Mouse (Mus musculus) liver, adult 2 months (tissue): ENCODE data around the gene Gpr62.

Source experiments
- CTCF ChIP-seq: fragments of 200-500 bp; IDR thresholded peaks from 2 replicates; pipeline ENCODE4 v1.5.1; 2011; ENCODE audit warnings: low read depth, low read length, control low read depth
- POLR2A ChIP-seq: fragments of 200-500 bp; IDR thresholded peaks from 2 replicates; pipeline ENCODE4 v1.6.1; 2011; ENCODE audit warnings: low read length, control low read depth; ENCODE audit not compliant: insufficient read depth; ENCODE audit errors: extremely low read depth

GRCm38 (mm10) chr9:106473753-106474105 is 8.0 kb upstream of the Gpr62 start:
- no peak for TF ChIP-seq CTCF
- TF ChIP-seq POLR2A, result no peak
